10 mouse cellular contexts compared by ENCODE assay signal in genomic region chr12:71139258-71139828, GRCm38 (mm10). TPM values are rescaled to one million over a fixed set of nuclear protein-coding genes. Genes with fewer than 3 reads are reported as not detected.
DNase-seq lines count a peak whose midpoint lies in the region; ATAC-seq and TF ChIP-seq lines count a peak whose summit lies in the region.
"Had no signal": no experiment of that assay in that cellular context is flagged by ENCODE, and none has a peak within 500 bp of the region (broad histone marks: within the 10 kb centered on the region; RNA-seq: fewer than 3 reads in every experiment).

No protein-coding gene starts in this region.

- no peaks in the 10 kb centered on the region for H3K27me3 ChIP-seq in kidney, adult 2 months (replicated peaks; ENCODE audit: control insufficient read depth, insufficient read depth, low read length)
- H3K27me3 ChIP-seq in kidney, embryonic 16.5 days (ENCODE audit: insufficient read depth, low read length) = no peaks in the 10 kb centered on the region
- no peaks in the 10 kb centered on the region for H3K27me3 ChIP-seq in liver, embryonic 14.5 days (ENCODE audit: control insufficient read depth, insufficient read depth, low read length)

- peaks cover 6% of the 10 kb centered on the region; the same call in 1 of the 2 replicates for H3K4me1 ChIP-seq in kidney, adult 2 months (ENCODE audit: control insufficient read depth, insufficient read depth, low read length)
- H3K4me1 ChIP-seq in kidney, embryonic 16.5 days (ENCODE audit: insufficient read depth, low read length) = peaks cover 13% of the 10 kb centered on the region
- peaks cover 5 to 9% of the 10 kb centered on the region in 2 experiments; a peak in 2 of 4 replicates for H3K4me1 ChIP-seq in liver, embryonic 14.5 days (replicated peaks; ENCODE audit: control insufficient read depth in 2 of 2, insufficient read depth in 2 of 2, low read length in 1 of 2)

- no peaks in the 10 kb centered on the region; the same call in 1 of the 2 replicates for H3K36me3 ChIP-seq in kidney, adult 2 months (ENCODE audit: control insufficient read depth, insufficient read depth, low read length)
- peaks cover 29% of the 10 kb centered on the region for H3K36me3 ChIP-seq in kidney, embryonic 16.5 days (ENCODE audit: insufficient read depth, low read length)
- peaks cover 14% of the 10 kb centered on the region for H3K36me3 ChIP-seq in liver, embryonic 14.5 days (replicated peaks; ENCODE audit: control insufficient read depth, insufficient read depth, low read depth)

- no peak overlapping the region for H3K4me2 ChIP-seq in kidney, embryonic 16.5 days (replicated peaks; ENCODE audit: low read depth, low read length)
- H3K4me2 ChIP-seq in liver, embryonic 14.5 days (ENCODE audit: low read depth) = peak overlapping the region; percentile 82

- no peaks in the 10 kb centered on the region for H3K9me3 ChIP-seq in kidney, embryonic 16.5 days (ENCODE audit: low read length)
- no peaks in the 10 kb centered on the region for H3K9me3 ChIP-seq in liver, embryonic 14.5 days (ENCODE audit: control insufficient read depth, low read length)

- no peak for TF ChIP-seq POLR2A in kidney, adult 2 months (IDR thresholded peaks at IDR 0.05; ENCODE audit: low read depth, low read length)

- 0 out of 2 replicates have a peak, but pooled peaks have one; percentile 13 for TF ChIP-seq CTCF in kidney, adult 2 months (conservative IDR thresholded peaks at IDR 0.05; ENCODE audit: insufficient read depth, insufficient read length, low read depth, low read length)
- TF ChIP-seq CTCF in liver, embryonic 14.5 days (IDR thresholded peaks at IDR 0.05; ENCODE audit: low read depth) = peak; percentile 56

- no peak for DNase-seq in kidney, adult 2 months
- peak; percentile 30 for DNase-seq in 416B (ENCODE audit: low read depth)
- DNase-seq in ZHBTc4 (ENCODE audit: low read depth, low spot score) = peak; percentile 15
- no peak for DNase-seq in liver, embryonic 14.5 days (ENCODE audit: low read depth in 3 of 3, low spot score in 3 of 3)
- no peak for DNase-seq in cerebellum, postnatal 10 days
- no peak for DNase-seq in frontal cortex, postnatal 10 days (ENCODE audit: low spot score in 2 of 2)
- DNase-seq in layer of hippocampus, adult 9-11 months = no peak

- no peak for ATAC-seq in kidney, embryonic 16.5 days (ENCODE audit: low FRiP score, low TSS enrichment)
- ATAC-seq in liver, embryonic 14.5 days (ENCODE audit: insufficient read depth) = no peak

- no peak overlapping the region for H3K27ac ChIP-seq in kidney, adult 2 months (ENCODE audit: insufficient read depth, low read depth, low read length)
- no peak overlapping the region for H3K27ac ChIP-seq in kidney, embryonic 16.5 days (ENCODE audit: low read length)
- H3K27ac ChIP-seq in liver, embryonic 14.5 days = no peak overlapping the region

- no peak overlapping the region for H3K9ac ChIP-seq in kidney, embryonic 16.5 days (replicated peaks; ENCODE audit: low read length)
- H3K9ac ChIP-seq in liver, embryonic 14.5 days (replicated peaks) = no peak overlapping the region

- H3K4me3 ChIP-seq in kidney, adult 2 months (ENCODE audit: insufficient read depth, low read depth, low read length) = no peak overlapping the region
- no peak overlapping the region for H3K4me3 ChIP-seq in kidney, embryonic 16.5 days (ENCODE audit: low read length)
- H3K4me3 ChIP-seq in liver, embryonic 14.5 days (ENCODE audit: insufficient read depth in 1 of 2, low read depth in 2 of 2, low read length in 2 of 2) = no peak overlapping the region

- 77% methylated on average over 5 of the region's 5 CpGs for WGBS in kidney, adult 2 months
- 76% methylated on average over 5 of the region's 5 CpGs for WGBS in kidney, embryonic 16.5 days
- 68% methylated on average over 5 of the region's 5 CpGs for WGBS in liver, embryonic 14.5 days (ENCODE audit: insufficient replicate concordance)

- TF ChIP-seq EP300 in liver, embryonic 14.5 days (IDR thresholded peaks at IDR 0.05; ENCODE audit: low read depth) = no peak

RNA-seq across cellular contexts. Expression of gene 2700049A03Rik, which starts 2.7 kb away (rescaled TPM):
- 2.1 and 2.4 TPM in 2 replicates for polyA plus RNA-seq in kidney, adult 2 months (2012; rRNA removed)
- 12.2 and 18.0 TPM in 2 replicates for polyA plus RNA-seq in kidney, embryonic 16.5 days (2015; fragmentation: Nextera tagmentation; extraction: Ambion mirVana)
- 2.0 and 2.7 TPM in 2 replicates for polyA plus RNA-seq in liver, embryonic 14.5 days (2012; rRNA removed)
- polyA plus RNA-seq in liver, embryonic 14.5 days (2014; fragmentation: Nextera tagmentation; extraction: Ambion mirVana) = 4.1 and 4.2 TPM in 2 replicates

RNA-seq across cellular contexts. Expression of gene Timm9, which starts 2.9 kb away (rescaled TPM):
- 18.2 and 25.3 TPM in 2 replicates for polyA plus RNA-seq in kidney, adult 2 months (2012; rRNA removed)
- polyA plus RNA-seq in kidney, embryonic 16.5 days (2015; fragmentation: Nextera tagmentation; extraction: Ambion mirVana) = 87.5 and 87.8 TPM in 2 replicates
- polyA plus RNA-seq in liver, embryonic 14.5 days (2012; rRNA removed) = 13.0 and 23.7 TPM in 2 replicates
- 40.2 and 43.4 TPM in 2 replicates for polyA plus RNA-seq in liver, embryonic 14.5 days (2014; fragmentation: Nextera tagmentation; extraction: Ambion mirVana)

RNA-seq across cellular contexts. Expression of gene Tomm20l, which starts 28.1 kb away (rescaled TPM):
- polyA plus RNA-seq in kidney, adult 2 months (2012; rRNA removed) = not detected in 2 replicates
- 0.33 TPM in 1 of 2 replicates, not detected in the other for polyA plus RNA-seq in kidney, embryonic 16.5 days (2015; fragmentation: Nextera tagmentation; extraction: Ambion mirVana)
- polyA plus RNA-seq in liver, embryonic 14.5 days (2012; rRNA removed) = not detected in 2 replicates
- polyA plus RNA-seq in liver, embryonic 14.5 days (2014; fragmentation: Nextera tagmentation; extraction: Ambion mirVana) = not detected in 2 replicates
- polyA plus RNA-seq: frontal cortex, adult 2 months; stomach, embryonic 16.5 days had no signal

Comparison
In these comparisons a context has a peak if more than half of its experiments do, and no peak if none do; other contexts are left out.
1. DNase-seq: peak in 416B (single experiment) and ZHBTc4 (single experiment); none in kidney, adult 2 months (single experiment), liver, embryonic 14.5 days (0 of 3), cerebellum, postnatal 10 days (0 of 2), frontal cortex, postnatal 10 days (0 of 2) and layer of hippocampus, adult 9-11 months (single experiment).